Mouse (Mus musculus) bone marrow macrophage, adult 2 months (primary cell): ENCODE results near the gene Gfpt1. TPM values are rescaled to one million over a fixed set of nuclear protein-coding genes. Genes with fewer than 3 reads are reported as not detected.
"Not testable (repeated sequence)": the region's sequence is repeated elsewhere in the genome, so short reads cannot be mapped to it uniquely, and the experiment has no call there.

Source experiments
- H3K27ac ChIP-seq: 2 replicates; pipeline ENCODE4 v1.5.1; 2012; ENCODE audit warnings: low read depth, low read length; ENCODE audit not compliant: insufficient read depth
- H3K4me1 ChIP-seq: 2 replicates; pipeline ENCODE4 v1.6.1; 2012; ENCODE audit warnings: low read length; ENCODE audit not compliant: control insufficient read depth, insufficient read depth
- H3K4me3 ChIP-seq: 2 replicates; pipeline ENCODE4 v1.5.1; 2012; ENCODE audit warnings: mild to moderate bottlenecking, low read length, moderate library complexity; ENCODE audit not compliant: insufficient read depth
- CTCF ChIP-seq: IDR thresholded peaks from 2 replicates; pipeline ENCODE4 v1.5.1; 2012; ENCODE audit warnings: low read depth, mild to moderate bottlenecking, low read length, moderate library complexity
- POLR2A ChIP-seq: IDR thresholded peaks from 2 replicates; pipeline ENCODE4 v1.6.1; 2012; ENCODE audit warnings: mild to moderate bottlenecking, low read depth, low read length, borderline replicate concordance
- polyA plus RNA-seq: library from polyadenylated mRNA; stranded (reverse); fragments of >200 nt; gene quantifications from 2 replicates; pipeline ENCODE4 v1.2.4, GENCODE M21; 2012; ENCODE audit not compliant: missing spikeins, insufficient read depth, insufficient read length

Gfpt1 gene
- polyA plus RNA-seq, 1 experiment = 14.6 TPM

DNA sequence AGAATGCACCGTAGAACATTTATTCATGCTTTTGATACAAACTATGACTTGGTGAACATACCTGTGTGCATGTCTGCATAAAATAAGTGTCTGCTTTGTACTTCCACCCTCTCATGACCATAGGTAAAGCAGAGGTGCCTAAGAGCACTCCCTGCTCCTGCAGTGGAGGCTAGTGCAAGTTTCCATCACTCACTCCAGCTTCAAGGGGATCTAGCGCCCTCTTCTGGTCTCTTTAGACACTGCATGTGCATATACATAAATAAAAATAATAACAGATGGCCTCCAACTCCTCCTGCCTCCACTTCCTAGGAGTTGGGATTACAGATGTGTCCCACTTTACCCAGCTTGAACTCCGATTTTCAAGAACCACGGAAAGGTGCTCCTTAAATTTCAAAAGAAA, 25.7 kb upstream of the Gfpt1 start:
- Histone ChIP-seq H3K4me1 (no peaks in the 10 kb centered on the region), H3K4me3 (no peak overlapping the region), H3K27ac (no peak overlapping the region)
- TF ChIP-seq POLR2A = no peak
- TF ChIP-seq CTCF = peak; percentile 82

GRCm38 (mm10) chr6:87018874-87019273, 23.8 kb upstream of the Gfpt1 start:
- TF ChIP-seq CTCF (no peak), POLR2A (no peak)

DNA sequence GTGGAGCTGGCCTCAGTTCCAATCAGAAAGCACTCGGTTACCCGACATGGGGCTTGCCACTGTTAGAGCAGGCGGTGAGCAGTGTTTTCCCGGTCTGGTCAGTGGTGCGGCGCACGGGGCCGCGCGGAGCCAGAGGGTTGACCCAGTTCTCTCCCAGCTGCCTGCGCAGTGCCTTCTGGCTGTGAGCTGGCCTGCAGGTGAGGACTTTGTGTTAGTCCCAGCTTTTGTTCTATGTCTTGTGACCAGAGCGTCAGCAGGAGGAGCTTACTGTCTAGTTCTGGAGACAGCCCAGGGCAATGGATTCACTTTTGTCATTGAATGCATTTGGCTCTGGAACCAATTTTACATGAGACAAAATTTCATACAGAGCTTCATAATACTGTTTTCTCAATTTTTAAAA, 20.9 kb upstream of the Gfpt1 start:
- Histone ChIP-seq H3K4me3 (no peak overlapping the region), H3K4me1 (peaks cover 9% of the 10 kb centered on the region), H3K27ac (no peak overlapping the region)
- no peak for TF ChIP-seq POLR2A

More at GRCm38 (mm10) chr6:87018874-87019273, 23.8 kb upstream of the Gfpt1 start:
- H3K4me3 ChIP-seq = no peak overlapping the region
- H3K4me1 ChIP-seq = peaks cover 2% of the 10 kb centered on the region
- no peak overlapping the region for H3K27ac ChIP-seq

DNA sequence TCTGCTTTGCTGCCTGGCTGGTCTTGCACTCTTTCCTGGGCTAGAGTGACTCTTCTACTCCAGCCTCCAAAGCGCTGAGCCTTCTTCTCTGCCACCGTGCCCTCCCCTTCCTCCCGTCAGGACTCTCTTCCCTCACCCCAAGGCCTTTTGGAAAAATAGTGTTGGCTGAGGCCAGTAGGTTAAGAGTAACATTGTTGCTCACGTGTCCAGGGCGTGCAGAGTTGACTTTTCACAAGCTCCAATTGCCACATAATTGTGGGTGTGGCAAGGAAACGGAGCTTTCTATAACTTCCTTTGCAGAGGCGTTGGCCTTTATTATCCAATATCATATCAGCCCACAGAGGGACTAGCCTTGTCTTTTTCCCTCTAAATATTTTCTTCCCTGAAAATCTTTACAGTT, 15.7 kb upstream of the Gfpt1 start:
- Histone ChIP-seq H3K4me3 (no peak overlapping the region), H3K27ac (peak overlapping the region; percentile 23), H3K4me1 (peaks cover 28% of the 10 kb centered on the region)
- no peak for TF ChIP-seq CTCF
- TF ChIP-seq POLR2A = no peak

- TF ChIP-seq CTCF (no peak), POLR2A (no peak)
- Histone ChIP-seq H3K4me3 (no peak overlapping the region), H3K4me1 (peaks cover 26% of the 10 kb centered on the region), H3K27ac (no peak overlapping the region)
Observed at GRCm38 (mm10) chr6:87028881-87029280, 13.8 kb upstream of the Gfpt1 start.

- H3K4me1 ChIP-seq = peaks cover 24% of the 10 kb centered on the region
- H3K4me3 ChIP-seq, H3K27ac ChIP-seq: not testable (repeated sequence)
Observed at GRCm38 (mm10) chr6:87031310-87031709, 11.3 kb upstream of the Gfpt1 start.

- H3K27ac ChIP-seq = no peak overlapping the region
- TF ChIP-seq CTCF (no peak), POLR2A (no peak)
Observed at GRCm38 (mm10) chr6:87032401-87032800, 10.2 kb upstream of the Gfpt1 start.

DNA sequence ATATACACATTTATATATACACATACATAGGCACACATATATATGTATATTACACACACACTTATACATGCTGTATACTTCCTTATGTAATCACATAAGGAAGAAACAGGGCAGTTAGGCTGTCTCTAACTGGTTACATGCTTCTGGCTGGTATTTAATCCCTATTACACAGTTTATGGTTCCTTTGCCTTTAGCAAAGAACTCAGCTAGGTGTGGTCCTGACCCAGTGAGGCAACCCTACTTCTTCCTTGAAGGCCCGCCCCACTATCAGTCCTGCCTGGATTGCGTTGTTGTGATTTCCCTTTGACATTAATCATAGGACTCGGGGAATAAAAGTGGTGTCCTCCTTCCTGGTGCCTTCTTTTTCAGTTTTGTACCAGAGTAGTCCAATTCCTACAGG, 8.3 kb upstream of the Gfpt1 start:
- Histone ChIP-seq H3K4me3 (no peak overlapping the region), H3K4me1 (peaks cover 11% of the 10 kb centered on the region), H3K27ac (no peak overlapping the region)
- TF ChIP-seq POLR2A = no peak
- TF ChIP-seq CTCF = no peak

More at GRCm38 (mm10) chr6:87032401-87032800, 10.2 kb upstream of the Gfpt1 start:
- peaks cover 16% of the 10 kb centered on the region for H3K4me1 ChIP-seq
- H3K4me3 ChIP-seq = no peak overlapping the region

GRCm38 (mm10) chr6:87037826-87038620, 4.6 kb upstream of the Gfpt1 start:
- Histone ChIP-seq H3K27ac (no peak overlapping the region), H3K4me3 (no peak overlapping the region), H3K4me1 (peaks cover 11% of the 10 kb centered on the region)
- TF ChIP-seq POLR2A (no peak), CTCF (no peak)

DNA sequence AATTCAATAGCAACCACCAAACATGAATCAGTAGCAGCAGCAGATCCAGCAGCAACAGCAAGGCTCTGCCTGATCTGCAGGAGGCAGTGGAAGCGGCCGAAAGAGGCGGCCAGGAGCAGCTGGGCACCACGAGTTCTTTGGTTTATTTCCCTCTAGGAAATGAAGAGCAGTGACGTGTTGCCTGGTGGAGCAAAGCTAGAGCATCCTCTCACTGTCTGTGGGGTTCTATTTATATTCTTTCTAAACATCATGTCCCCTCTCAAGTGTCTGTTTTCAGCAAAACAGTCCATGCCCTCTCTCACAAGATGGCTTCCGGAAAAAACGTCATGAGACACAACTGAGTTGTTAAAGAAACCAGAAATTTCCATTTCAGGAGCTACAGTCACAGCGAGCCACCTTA, 3.5 kb upstream of the Gfpt1 start:
- H3K4me3 ChIP-seq = no peak overlapping the region
- no peak overlapping the region for H3K27ac ChIP-seq
- H3K4me1 ChIP-seq = peaks cover 17% of the 10 kb centered on the region
- no peak for TF ChIP-seq POLR2A
- TF ChIP-seq CTCF = no peak
